Mouse (Mus musculus): Measurements from ENCODE around the gene Nxf7.

- TF ChIP-seq POLR2A (IDR thresholded peaks at IDR 0.05; ENCODE audit: insufficient read depth, low read depth, low read length) (no peak), CTCF (IDR thresholded peaks at IDR 0.05; ENCODE audit: insufficient read depth, low read depth, low read length) (no peak)
These were observed at the start of gene Nxf7 for GRCm38 (mm10) chrX:135598677-135599076.

All from olfactory bulb, adult 2 months (tissue).